Mouse (Mus musculus) MEL-GATA-1-ER (cell line): ENCODE data around the gene Ap3b1.
"Not testable (repeated sequence)": the region's sequence is repeated elsewhere in the genome, so short reads cannot be mapped to it uniquely, and the experiment has no call there.

Source experiments
- DNase-seq: peaks from one replicate; pipeline ENCODE4 v3.0.0-alpha.2; 2012; ENCODE audit warnings: low read depth; ENCODE audit errors: extremely low read depth

Gene Ap3b1

DNA sequence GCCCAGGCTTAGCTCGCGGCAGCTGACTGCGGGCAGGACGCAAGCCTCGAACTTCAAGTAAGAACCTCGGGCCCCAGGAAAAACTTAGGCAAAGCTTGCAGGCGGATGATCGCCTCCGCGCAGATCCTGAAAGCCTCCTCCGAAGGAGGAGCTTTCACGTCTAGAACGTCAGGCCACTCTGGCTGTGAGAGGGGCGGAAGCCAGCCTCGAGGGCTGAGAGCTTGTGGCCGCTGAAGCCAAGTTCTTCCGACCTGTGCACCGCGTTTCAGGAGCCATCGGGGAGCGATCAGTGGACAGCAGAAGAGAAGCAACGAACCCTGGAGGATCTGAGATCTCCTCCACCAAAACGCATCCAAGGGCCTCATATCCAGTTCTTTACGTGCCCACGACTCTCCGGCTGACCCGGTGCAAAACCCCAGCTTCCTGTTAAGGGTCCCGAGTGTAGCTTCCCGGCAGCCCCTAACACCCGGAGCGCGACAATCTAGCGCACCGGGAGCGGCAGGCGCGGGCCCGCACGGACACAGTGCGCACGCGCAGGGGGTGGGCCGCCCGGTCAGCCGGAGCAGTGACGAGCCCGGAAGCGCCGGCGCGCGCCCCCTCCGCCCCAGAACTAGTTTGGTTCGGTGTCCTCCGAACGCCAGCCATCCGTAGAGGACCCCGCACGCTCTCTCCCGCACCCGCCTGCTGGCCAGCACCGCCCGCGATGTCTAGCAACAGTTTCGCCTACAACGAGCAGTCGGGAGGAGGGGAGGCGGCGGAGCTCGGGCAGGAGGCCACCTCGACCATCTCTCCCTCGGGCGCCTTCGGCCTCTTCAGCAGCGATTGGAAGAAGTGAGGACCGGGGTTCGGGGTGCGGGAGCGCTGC, at the start of gene Ap3b1:
Gene Ap3b1 (plus strand): TSS at position 560 of the 865 bp plus-strand sequence.
- DNase-seq, result peak; percentile 64

DNA sequence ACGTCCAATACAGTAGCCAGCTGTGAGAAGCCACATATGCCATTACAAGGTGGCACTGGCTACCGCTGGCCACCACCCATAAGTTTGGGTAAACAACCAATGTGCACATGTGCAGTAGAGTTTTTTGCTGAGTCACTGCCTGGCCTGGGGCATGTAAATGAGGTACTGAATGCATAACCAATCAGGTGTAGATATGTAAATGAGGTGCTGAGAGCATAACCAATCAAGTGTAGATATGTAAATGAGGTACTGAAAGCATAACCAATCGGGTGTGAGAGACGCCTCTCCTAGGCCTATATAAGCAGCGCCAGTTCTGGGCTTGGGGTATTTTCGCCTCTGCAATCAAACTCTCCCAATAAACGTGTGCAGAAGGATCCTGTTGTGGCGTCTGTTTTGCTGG, 45.9 kb upstream of the Ap3b1 start:
- DNase-seq, result not testable (repeated sequence)

DNA sequence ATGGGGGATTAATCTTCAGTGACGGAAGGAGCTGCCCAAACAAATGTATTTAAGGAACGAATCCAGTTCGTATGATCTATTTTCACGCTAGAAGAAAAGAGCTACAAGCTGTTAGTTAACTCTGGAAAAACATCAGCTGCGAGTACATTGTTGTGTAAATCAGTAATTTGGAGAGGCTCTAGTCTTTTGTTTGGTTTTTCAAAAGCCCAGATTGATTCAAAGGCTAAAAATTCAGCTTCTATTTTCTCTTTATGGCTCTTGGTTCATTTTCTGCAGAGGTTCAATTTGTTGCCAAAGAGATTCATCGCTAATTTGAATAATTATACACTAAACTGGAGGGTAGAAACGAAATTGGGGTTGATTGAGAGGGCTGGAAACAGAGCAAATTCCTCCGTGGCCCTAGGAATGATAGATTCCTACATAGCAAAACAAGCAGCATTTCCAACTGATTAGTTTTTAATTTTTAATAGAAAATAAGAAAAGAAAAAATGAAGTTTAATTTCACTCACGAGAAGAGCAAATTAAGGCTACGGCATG, 41.7 kb upstream of the Ap3b1 start:
- DNase-seq, result no peak

DNA sequence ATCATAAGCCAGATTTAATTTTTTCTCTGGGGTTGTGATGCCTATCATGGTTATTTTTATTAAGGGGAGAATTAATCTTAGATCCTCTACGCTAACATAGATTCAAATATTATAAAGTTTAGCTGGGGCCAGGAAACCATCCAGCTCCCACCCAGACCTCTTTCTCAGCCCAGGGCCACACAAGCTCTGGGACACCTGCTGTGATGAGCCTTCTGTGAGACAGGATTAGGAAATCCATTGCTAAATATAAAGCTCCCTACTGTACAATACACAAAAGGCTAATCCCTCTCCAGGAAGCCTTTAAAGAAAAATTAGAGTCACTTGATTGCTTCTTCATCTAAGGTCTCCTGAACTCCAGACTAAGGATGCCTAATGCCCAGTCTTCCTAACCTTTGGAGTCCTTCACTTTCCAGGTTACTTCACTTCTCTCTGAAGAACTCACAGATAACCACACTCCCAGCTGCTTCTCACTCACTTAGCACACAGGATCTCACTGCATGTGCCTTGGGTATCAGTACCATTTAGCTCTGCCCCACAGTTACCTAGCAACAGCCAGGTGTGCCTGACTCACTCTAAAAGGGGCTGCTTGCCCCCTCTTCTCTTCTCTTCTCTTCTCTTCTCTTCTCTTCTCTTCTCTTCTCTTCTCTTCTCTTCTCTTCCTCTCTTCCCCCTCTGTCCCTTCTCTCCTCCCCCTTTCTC, 37.5 kb upstream of the Ap3b1 start:
- no peak for DNase-seq

DNA sequence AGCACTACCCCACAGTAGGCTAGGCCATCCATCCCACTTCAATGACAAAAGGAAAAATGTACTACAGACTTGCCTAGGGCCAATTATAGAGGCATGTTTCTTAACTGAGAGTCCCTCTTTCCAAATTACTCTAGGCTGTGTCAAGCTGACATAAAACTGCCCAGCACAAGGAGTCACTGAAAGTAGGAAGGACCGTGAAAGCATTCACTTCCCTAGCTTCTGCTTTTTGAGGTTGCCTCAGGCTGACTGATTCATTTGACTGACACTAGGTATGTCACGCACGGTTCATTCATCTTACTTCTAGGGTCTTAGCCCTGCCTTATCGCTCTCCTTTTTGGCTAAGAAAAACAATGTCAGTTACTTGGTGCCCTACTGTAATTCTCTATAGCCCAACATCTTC, 36.3 kb upstream of the Ap3b1 start:
- no peak for DNase-seq

DNA sequence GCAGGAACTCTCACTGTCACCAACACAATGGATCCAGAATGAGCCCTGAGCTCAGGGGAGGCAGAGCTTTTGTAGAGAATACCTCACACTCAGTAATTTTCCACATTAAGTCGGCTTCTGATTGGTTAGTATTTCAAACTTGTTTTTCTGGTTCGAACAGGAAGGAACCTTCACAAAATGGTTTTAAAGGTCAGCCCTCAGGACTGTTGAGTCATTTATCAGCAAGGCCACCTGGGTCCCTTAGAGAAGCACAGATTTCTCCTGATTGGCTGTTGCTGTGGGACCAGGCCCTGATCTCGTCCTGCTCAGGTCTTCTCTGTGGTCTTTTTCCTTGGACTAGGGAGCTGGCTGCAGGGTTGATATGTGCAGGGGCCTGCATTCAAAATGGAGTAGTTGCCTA, 30.7 kb upstream of the Ap3b1 start:
- DNase-seq, result no peak

DNA sequence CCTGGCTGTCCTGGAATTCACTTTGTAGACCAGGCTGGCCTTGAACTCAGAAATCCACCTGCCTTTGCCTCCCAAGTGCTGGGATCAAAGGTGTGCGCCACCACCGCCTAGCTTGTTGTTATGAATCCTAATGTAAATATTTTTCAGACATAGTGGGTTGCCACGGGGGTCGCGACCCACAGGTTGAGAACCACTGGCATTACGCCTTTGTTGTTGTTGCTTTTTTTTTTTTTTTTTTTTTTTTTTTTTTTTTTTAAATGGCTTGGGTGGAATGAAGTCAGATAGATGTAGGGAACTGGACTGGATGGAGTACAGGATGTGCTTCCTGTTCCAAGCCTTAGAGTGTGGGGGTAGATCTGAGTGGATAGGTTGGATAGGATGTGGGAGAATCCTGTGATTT, 29.8 kb upstream of the Ap3b1 start:
- DNase-seq, result not testable (repeated sequence)

DNA sequence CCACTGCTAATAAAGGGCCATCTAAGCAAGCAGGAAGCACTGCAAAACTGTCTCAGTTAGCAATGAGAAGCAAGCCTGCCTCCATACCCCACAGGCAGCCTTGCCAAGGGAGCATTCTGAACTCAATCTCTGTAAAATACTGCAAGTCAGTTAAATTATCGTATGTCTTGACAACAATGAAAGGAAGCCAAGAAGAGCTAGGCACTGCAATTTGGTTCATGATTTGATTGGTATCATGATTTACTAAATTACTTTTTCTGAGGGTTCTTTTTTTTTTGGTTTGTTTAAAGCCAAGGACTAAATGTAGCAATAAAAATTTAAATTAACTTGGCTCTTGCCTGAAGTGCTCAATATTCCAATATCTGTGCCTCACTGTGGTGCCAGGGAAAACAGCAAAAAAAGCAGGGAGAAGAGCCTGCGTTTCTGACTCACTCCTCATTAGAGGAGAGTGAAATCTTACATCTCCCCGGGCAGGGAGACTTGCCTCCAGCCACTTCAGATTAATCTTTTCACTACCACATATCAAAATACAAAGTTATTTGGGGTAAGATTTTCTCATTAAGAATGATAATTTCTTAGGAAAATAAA, 28.3 kb upstream of the Ap3b1 start:
- no peak for DNase-seq

DNA sequence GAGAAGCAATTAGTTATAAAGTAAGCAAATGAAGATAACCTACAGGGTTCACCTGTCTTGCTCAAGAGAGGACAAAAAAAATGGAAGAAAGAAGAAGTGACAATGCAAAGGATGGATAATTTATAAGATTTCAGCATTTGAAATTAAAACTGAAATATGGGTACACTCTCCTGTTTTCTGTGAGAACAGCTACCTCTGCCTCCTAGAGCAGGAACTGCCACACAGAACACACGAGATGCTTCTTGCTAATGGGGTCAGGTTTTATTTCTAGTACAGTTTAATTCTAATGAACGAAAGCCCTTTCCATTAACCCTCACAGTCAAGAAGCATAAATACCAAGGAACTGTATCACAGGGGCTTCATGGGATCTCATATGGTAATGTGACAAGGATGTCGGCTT, 20.4 kb upstream of the Ap3b1 start:
- DNase-seq, result no peak

DNA sequence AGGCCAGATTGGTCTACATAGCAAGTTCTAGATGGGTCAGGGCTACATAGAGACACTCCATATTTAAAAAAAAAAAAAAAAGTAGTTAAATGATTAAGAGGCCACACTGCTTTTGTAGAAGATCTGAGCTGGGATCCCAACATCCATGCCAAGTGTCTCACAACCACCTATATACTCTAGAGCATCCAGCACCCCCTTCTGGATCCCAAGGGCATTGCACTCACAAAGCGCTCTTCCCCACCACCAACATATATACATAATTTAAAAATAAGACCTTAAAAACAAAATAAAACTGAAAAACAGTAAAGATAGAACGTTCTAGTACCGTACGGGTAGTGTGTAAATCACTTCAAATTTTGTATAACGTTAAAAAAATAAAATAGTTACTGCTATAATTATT, 15.6 kb upstream of the Ap3b1 start:
- DNase-seq, result no peak

DNA sequence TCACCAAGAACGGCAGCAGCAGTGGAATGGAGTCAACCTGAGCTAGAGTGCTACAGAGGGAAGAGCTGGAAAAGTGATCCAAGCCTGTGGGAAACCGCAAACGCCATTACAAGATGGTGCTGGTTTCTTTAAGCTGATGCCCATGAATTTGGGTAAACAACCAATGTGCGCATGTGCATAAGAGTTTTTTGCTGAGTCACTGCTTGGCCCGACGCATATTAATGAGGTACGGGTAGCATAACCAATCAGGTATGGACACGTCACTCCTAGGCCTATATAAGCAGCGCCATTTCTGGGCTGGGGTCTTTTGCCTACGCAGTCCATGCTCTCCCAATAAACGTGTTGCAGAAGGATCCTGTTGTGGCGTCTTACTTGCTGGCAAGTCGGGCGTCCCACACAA, 14.2 kb upstream of the Ap3b1 start:
- DNase-seq, result not testable (repeated sequence)

DNA sequence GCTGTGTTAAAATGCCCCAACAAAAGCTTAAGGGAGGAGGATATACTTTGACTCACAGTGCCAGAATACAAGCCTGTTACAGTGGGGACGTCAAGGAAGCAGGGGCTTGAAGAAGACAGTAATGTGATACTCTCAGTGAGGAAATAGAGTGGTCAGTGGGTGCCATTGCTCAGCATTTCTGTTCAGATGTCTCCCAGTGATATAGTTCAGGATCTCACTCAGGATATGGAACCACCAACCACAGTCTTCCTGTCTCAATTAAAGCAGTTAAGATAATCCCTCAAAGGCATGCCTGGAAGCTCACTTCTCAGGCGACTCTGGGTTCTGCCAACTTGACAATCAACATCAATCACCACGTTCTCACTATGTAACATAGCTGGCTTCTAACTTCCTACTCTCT, 4.2 kb upstream of the Ap3b1 start:
- DNase-seq, result no peak

DNA sequence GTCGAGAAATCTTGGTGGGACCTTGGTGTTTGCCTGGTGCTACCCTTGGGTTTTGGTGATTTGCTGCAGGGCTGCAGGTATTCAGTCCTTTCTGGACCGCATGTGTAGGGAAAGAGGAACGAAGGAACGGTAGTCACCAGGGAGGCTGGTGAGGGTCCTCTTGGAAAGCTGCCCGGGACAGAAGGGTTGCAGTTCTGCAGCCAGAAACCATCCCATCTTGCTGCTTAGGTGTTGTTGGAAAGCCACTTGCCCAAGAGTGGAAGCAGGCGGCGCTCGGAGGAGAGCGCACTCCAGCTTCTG, 709 bp upstream of the Ap3b1 start:
- DNase-seq, result no peak

DNA sequence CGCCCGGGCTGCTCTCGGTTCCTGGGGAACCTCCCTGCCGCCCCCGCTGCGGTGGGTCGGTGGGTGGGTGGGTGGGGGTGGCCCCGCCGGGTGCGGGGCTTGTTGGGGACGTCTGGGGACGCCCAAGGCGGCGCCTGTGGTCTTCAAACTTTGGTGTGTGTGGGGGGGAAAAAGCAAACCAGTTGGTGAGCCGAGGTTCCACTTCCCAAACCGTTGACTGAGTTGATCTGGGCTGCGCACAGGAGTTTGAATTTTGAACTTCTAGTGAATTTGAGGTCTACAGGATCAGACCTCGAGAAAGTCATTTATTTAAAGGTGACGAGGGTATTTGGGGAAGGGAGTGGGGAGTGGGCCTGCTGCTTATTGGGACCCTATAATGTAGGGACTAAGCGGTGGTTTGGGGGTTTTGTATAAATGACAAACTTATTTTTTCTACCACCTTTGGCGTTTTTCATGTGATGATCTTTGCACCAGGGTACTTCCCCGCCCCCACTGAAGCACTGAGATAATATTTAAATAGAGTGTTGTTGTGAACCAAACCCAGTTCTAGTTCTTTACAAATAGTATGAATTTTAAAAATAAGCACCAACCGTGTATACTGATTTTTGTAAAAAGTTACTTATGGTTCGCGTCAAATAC, 641 bp downstream of the Ap3b1 start:
- DNase-seq, result no peak

DNA sequence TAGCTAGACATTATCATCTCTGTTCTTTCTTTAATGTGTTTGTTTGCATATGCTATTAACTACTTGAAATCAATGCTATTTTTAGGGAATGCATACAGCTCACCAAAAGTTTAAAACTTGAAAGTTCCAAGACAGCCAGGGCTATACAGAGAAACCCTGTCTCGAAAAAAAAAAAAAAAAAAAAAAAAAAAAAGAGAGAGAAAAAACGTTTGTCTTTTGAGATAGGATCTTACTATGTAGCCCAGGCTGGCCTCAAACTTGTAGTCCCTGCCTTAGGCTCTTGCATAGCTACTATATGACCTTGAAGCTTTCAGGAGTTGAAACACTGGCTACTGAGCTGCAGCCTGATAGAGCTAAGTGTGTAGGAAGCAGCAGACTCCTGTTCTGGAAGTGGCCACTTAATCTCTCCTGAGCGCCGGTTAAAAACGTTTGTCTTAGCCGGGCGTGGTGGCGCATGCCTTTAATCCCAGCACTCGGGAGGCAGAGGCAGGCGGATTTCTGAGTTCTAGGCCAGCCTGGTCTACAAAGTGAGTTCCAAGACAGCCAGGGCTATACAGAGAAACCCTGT, 2.3 kb downstream of the Ap3b1 start:
- not testable (repeated sequence) for DNase-seq

DNA sequence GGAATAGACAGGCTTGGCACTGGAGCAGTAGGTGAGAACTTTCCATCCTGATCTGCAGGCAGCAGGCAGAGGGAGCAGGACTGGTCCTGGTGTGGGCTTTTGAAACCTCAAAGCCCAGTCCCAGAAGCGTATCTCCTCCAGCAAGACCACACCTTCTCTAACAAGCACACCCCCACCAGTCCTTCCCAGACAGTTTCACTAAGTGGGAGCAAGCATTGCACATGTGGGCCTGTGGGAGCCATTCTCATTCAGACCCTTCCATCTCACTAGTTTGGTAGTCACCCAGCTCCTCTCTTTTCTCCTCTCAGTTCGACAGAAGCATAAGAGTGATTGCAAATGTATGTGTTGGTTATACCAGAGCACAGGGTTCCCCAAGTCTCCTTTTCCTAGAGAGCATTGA, 5.6 kb downstream of the Ap3b1 start:
- DNase-seq, result no peak

DNA sequence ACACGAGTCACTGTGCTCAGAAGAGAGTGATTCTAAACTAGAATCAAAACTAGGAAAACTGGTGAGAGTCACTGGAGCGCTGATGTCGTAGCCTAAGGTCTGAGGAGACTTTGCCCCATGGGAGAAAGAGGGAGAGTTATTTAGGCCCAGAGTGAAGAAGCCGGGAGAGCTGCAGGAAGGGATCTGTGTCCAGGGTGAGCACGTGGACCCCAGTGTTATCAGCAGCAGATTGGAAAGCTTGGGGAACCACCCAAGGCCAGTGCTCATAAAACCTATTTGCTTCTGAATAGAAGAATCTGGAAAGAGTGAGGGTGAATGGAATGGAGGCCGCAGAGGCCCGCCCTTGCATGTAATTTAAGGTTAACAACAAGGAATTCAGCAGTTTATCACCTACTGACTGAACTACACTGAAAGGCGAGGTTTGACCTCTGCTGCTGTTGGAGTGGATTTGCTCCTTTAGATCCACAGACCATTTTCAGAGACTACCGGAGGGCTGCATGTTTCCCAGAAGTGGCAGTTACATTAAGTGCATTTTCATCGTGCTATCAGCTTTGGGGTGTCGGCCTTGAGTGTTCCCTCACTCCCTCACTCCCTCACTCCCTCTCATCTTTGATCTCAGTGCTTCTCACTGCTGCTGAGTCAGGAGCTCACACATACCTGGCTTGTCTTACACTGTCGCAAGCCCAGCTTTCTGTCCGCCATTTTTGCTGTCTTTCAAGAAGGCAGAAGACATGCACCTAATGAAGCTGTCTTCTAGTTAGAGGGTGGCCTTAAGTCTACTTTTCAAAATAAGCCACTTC, 6.5 kb downstream of the Ap3b1 start:
- DNase-seq, result no peak

DNA sequence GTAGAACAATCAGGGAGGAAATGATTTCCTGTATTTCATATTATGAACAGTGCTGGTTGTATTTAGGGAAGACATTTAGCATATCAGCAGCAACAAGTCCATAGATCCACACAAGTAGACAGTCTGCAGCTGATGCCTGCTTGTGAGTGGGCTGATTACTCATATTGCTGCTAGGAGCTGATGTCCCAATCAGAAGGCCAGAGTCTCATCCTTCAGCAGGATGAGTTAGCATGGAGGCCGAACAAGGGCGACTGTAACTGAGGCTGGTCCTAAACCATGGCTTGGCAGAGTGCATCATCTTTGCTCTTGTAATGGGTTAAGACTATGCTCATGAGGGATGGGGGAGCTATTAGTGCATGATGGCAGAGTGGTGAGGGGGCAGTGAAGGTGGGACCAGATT, 9.1 kb downstream of the Ap3b1 start:
- no peak for DNase-seq

DNA sequence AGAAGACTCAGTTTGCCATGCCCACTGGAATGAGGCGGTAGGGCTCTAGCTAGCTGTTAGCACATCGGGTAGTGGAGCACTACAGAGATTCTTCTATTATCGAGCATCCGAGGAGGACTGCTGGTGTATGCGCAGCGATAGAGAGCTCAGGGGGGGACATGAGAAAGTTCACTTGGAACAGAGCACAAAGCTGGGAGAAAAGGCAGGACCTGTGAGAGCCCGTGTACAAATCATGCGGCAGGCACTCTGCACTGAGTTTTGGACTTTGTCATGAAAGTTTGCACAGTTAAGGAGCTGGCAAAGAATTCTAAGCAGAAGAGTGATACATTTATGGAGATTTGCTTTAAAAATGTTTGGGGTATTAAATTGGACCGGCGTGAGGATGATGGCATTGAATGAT, 11.8 kb downstream of the Ap3b1 start:
- no peak for DNase-seq

DNA sequence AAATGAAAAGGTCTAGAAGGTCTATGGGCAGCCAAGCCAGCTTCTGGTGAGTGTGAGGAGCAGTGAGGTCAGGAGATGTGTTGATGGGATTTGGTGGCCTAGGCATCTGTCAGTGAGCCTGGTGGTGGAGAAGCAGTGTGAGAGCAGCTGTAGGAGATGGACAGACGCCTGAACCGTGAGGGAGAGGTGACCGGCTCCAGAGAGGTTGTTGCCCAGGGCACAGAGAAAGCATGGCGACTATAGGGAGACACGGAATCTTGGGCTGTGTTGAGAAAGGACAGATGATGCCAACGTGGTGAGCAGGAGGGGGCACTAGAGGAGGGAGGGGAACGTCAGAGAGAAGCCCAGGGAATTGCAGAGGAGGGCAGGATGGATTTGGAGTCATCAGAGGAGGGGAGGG, 13.3 kb downstream of the Ap3b1 start:
- DNase-seq, result no peak

DNA sequence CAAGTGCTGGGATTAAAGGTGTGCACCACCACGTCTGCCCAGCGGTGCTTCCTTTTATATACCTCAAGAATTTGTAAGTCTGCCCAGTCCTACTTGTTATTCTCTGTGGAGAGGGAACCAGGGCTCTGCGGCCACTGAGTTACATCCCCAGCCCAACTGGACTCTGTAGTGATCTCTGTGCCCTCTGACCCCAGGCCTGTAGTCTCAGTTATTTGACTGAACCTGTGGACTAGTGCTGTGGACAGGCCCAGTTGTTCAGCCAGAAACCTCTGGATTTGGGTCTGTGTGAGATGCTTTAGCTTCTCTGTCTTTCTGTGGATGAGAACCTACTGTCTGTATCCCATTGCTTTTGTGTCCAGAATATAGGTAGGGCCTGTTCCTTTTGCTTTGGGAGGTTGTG, 15.4 kb downstream of the Ap3b1 start:
- no peak for DNase-seq
